Mouse (Mus musculus) intestine, embryonic 15.5 days (tissue): Measurements from ENCODE around the gene Brk1. TPM values are rescaled to one million over a fixed set of nuclear protein-coding genes. Genes with fewer than 3 reads are reported as not detected.

ENCODE experiments used
- ATAC-seq: fragments of 200-750 bp; cut with Nextera tagmentation; 2 replicates; pipeline ENCODE4 v1.8.0; 2017; ENCODE audit warnings: moderate TSS enrichment, moderate library complexity
- H3K27ac ChIP-seq: fragments of 300-500 bp; sonication (generic); 2 replicates; pipeline ENCODE4 v1.5.1; 2015; ENCODE audit warnings: mild to moderate bottlenecking, inconsistent platforms
- H3K27me3 ChIP-seq: fragments of 300-500 bp; sonication (generic); replicated peaks from 2 replicates; pipeline ENCODE4 v1.6.1; 2015; ENCODE audit warnings: inconsistent platforms
- H3K36me3 ChIP-seq: fragments of 300-500 bp; sonication (generic); 2 replicates; pipeline ENCODE4 v1.6.1; 2015; ENCODE audit warnings: inconsistent platforms
- H3K4me1 ChIP-seq: fragments of 300-500 bp; sonication (generic); replicated peaks from 2 replicates; pipeline ENCODE4 v1.6.1; 2015; ENCODE audit warnings: inconsistent platforms
- H3K4me2 ChIP-seq: fragments of 300-500 bp; sonication (generic); replicated peaks from 2 replicates; pipeline ENCODE4 v1.6.1; 2015; ENCODE audit warnings: mild to moderate bottlenecking, inconsistent platforms
- H3K4me3 ChIP-seq: fragments of 300-500 bp; sonication (generic); replicated peaks from 2 replicates; pipeline ENCODE4 v1.5.1; 2015; ENCODE audit warnings: inconsistent platforms
- H3K9ac ChIP-seq: fragments of 300-500 bp; sonication (generic); 2 replicates; pipeline ENCODE4 v1.6.1; 2015; ENCODE audit warnings: inconsistent platforms
- H3K9me3 ChIP-seq: fragments of 300-500 bp; sonication (generic); 2 replicates; pipeline ENCODE4 v1.6.1; 2016; ENCODE audit warnings: inconsistent platforms
- WGBS: fragments of 180-500 bp; shearing (Covaris S2); methylation state at CpG from one replicate; pipeline ENCODE4 v1.1.7; 2015; 5-methylcytosine and 5-hydroxymethylcytosine counted together
- polyA plus RNA-seq: library from polyadenylated mRNA; unstranded; fragments of >200 nt; fragmentation: Nextera tagmentation; extraction: Ambion mirVana; gene quantifications from 2 replicates; pipeline ENCODE4 v1.2.1, GENCODE M21; 2015

Gene Brk1
- polyA plus RNA-seq, 1 experiment from 2014 or later: 201 TPM

DNA sequence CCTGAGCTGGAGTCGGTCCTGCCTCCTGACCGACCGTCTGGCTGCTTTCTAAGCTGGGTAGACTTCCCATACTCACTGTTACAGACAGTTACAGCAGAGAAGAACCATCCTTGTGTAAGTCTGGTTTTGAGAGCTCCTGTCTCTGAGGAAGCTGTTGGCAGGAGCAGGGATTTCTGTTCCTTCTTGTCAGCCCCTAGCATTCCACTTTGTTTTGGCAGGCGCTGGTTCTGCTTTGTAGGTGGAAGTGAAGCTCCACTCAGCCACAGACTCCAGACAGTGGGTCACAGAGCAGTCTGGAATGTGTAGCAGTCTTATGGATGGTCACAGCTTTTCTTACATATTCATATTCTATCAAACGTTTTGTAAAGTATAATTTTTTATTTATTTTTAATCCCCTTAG lies 25.8 kb downstream of the Brk1 start:
- Histone ChIP-seq H3K4me1 (no peaks in the 10 kb centered on the region), H3K36me3 (peaks cover 16% of the 10 kb centered on the region), H3K27ac (no peak overlapping the region), H3K4me2 (no peak overlapping the region), H3K27me3 (no peaks in the 10 kb centered on the region), H3K9ac (no peak overlapping the region), H3K9me3 (no peaks in the 10 kb centered on the region), H3K4me3 (no peak overlapping the region)
- no peak for ATAC-seq
- 80% methylated on average over 5 of the region's 5 CpGs for WGBS

GRCm38 (mm10) chr6:113632863-113633262 lies 28.3 kb downstream of the Brk1 start:
- Histone ChIP-seq H3K9ac (no peak overlapping the region), H3K4me1 (no peaks in the 10 kb centered on the region), H3K9me3 (no peaks in the 10 kb centered on the region), H3K36me3 (peaks cover 15% of the 10 kb centered on the region), H3K27ac (no peak overlapping the region), H3K27me3 (no peaks in the 10 kb centered on the region), H3K4me2 (no peak overlapping the region), H3K4me3 (no peak overlapping the region)
- WGBS: 92% methylated on average over 4 of the region's 4 CpGs
- ATAC-seq: no peak

DNA sequence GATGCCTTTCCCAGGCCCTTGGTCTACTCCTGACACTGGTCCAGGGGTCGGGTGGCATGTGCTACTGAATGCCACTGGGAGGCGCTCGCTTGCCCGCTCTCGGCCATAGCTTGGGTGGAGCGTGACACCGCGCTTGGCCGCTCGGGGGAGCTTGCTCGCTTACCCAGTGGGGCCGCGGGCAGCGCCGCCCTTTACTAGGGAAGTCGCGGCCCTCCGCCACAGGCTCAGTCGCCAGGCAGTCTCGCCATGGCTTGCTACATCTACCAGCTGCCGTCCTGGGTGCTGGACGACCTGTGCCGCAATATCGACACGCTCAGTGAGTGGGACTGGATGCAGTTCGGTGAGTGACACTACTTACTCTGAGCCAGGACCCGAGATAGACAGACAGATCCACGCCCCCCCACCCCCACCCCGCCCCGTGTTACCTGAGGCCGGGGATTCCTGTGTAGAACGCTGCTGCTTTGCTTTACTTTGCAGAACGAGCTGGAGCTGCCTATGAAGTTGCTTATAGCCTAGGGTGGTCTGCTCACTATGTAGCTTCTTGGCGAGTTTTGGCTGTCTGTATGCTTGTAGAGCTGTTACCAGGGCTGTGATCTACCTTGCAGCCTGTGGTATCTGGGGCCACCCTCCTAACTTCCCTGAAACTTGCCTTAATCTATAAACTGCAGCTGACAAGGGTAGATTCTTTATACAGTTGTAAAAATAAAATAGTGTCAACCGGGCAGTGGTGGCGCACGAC lies 33.9 kb downstream of the Brk1 start, which contains the start of gene Irak2:
Gene Irak2 (plus strand): TSS at position 166 of the 739 bp plus-strand sequence.
- no peak within 1 kb of the TSS; the same call in 1 of the 2 replicates for H3K27ac ChIP-seq
- H3K27me3 ChIP-seq: no peaks in the 10 kb centered on the region
- peak within 1 kb of the TSS; percentile 52 for H3K4me3 ChIP-seq
- H3K36me3 ChIP-seq: no peaks in the 10 kb centered on the region
- H3K9me3 ChIP-seq: no peaks in the 10 kb centered on the region
- H3K4me2 ChIP-seq: peak within 1 kb of the TSS; percentile 69
- peak within 1 kb of the TSS; percentile 56 for H3K9ac ChIP-seq
- no peaks in the 10 kb centered on the region for H3K4me1 ChIP-seq
- 7% methylated on average over 37 of the region's 37 CpGs for WGBS
- peak; percentile 96 for ATAC-seq

GRCm38 (mm10) chr6:113639201-113639600 lies 34.6 kb downstream of the Brk1 start:
- no peaks in the 10 kb centered on the region for H3K4me1 ChIP-seq
- WGBS: 81% methylated on average over 4 of the region's 4 CpGs
- ATAC-seq: peak; percentile 37
- H3K36me3 ChIP-seq: no peaks in the 10 kb centered on the region
- no peak overlapping the region for H3K27ac ChIP-seq
- H3K27me3 ChIP-seq: no peaks in the 10 kb centered on the region
- no peak overlapping the region for H3K4me3 ChIP-seq
- H3K9me3 ChIP-seq: no peaks in the 10 kb centered on the region
- peak overlapping the region; percentile 69; the same call in 1 of the 2 replicates for H3K4me2 ChIP-seq
- no peak overlapping the region for H3K9ac ChIP-seq

DNA sequence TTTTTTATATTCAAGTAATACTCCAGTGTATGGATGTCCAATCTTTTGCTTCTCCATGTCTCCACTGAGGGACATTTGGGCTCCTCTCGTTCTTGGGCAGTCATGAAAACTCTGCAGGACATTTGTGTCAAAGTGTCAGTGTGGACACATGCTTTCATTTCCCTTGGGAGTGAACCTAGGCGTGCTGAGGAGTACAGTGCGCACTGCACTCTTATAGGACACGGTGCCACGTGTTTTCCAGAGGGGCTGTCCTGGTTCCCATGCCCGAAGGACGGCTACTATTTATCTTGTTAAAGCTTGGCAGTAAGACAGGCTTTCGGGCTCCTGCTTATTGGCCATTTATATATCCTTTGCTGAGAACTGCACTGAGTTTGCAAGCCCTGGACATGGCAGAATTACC lies 38.0 kb downstream of the Brk1 start:
- Histone ChIP-seq H3K27ac (no peak overlapping the region), H3K9ac (no peak overlapping the region), H3K4me2 (no peak overlapping the region), H3K9me3 (no peaks in the 10 kb centered on the region), H3K36me3 (no peaks in the 10 kb centered on the region), H3K4me3 (no peak overlapping the region), H3K4me1 (no peaks in the 10 kb centered on the region), H3K27me3 (no peaks in the 10 kb centered on the region)
- no peak for ATAC-seq
- WGBS: 77% methylated on average over 8 of the region's 8 CpGs

- H3K27ac ChIP-seq: no peak overlapping the region
- no peaks in the 10 kb centered on the region for H3K4me1 ChIP-seq
Observed at GRCm38 (mm10) chr6:113643021-113643420, 38.4 kb downstream of the Brk1 start.

GRCm38 (mm10) chr6:113643967-113644366 lies 39.4 kb downstream of the Brk1 start:
- Histone ChIP-seq H3K27me3 (no peaks in the 10 kb centered on the region), H3K4me3 (no peak overlapping the region), H3K9me3 (no peaks in the 10 kb centered on the region), H3K36me3 (no peaks in the 10 kb centered on the region), H3K27ac (no peak overlapping the region), H3K4me2 (no peak overlapping the region), H3K4me1 (no peaks in the 10 kb centered on the region), H3K9ac (no peak overlapping the region)
- WGBS: 94% methylated on average over 2 of the region's 2 CpGs
- ATAC-seq: no peak

More at GRCm38 (mm10) chr6:113643021-113643420, 38.4 kb downstream of the Brk1 start:
- H3K4me3 ChIP-seq: no peak overlapping the region
- no peak overlapping the region for H3K4me2 ChIP-seq
- no peaks in the 10 kb centered on the region for H3K36me3 ChIP-seq
- no peaks in the 10 kb centered on the region for H3K9me3 ChIP-seq
- no peaks in the 10 kb centered on the region for H3K27me3 ChIP-seq
- H3K9ac ChIP-seq: no peak overlapping the region
- WGBS: 76% methylated on average over 4 of the region's 4 CpGs
- no peak for ATAC-seq

- no peak for ATAC-seq
- WGBS: 69% methylated on average over 8 of the region's 8 CpGs
- 0 out of 2 replicates have a peak overlapping the region, but pooled peaks have one; percentile 9 for H3K27ac ChIP-seq
- H3K4me1 ChIP-seq: no peaks in the 10 kb centered on the region
- no peak overlapping the region for H3K9ac ChIP-seq
- H3K36me3 ChIP-seq: no peaks in the 10 kb centered on the region
- no peak overlapping the region for H3K4me2 ChIP-seq
- no peaks in the 10 kb centered on the region for H3K9me3 ChIP-seq
- no peak overlapping the region for H3K4me3 ChIP-seq
- H3K27me3 ChIP-seq: no peaks in the 10 kb centered on the region
Observed at GRCm38 (mm10) chr6:113644808-113645207, 40.2 kb downstream of the Brk1 start.

DNA sequence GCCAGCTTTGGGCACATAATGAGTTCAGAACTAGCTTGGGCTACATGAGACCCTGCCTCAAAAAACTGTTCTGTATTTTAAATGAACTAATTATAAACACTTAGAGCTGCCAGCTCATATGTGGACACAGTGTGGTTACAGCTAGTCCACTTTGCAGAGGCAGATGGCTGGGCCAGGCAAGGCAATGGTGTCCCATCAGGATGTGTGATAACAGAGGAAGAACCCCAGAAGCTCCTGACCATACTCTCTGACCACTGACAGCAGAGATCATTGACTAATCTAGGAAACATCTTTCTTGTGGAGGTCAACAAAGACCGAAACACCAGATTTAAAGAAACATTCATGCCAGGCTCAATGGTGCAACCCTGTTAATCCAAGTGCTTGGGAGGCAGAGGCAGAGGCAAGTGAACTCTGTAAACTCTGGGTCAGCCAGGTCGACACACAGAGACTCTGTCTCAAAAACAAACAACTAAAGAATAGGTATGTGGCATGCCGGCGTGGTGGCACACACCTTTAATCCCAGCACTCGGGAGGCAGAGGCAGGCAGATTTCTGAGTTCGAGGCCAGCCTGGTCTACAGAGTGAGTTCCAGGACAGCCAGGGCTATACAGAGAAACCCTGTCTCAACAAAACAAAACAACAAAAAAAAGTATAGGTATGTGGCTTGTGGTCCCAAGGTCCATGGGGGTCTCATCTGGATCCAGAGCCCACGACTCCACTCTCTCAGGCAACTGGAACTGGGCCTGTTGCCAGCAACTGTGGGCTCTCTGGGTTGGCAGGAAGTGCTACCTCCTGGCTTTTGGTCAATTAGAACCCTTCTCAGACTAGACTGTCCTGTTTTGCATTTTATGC lies 45.0 kb downstream of the Brk1 start:
- ATAC-seq: no peak
- no peak overlapping the region for H3K4me3 ChIP-seq
- H3K27me3 ChIP-seq: no peaks in the 10 kb centered on the region
- H3K27ac ChIP-seq: no peak overlapping the region
- no peaks in the 10 kb centered on the region for H3K9me3 ChIP-seq
- no peak overlapping the region for H3K4me2 ChIP-seq
- no peaks in the 10 kb centered on the region for H3K36me3 ChIP-seq
- 0 out of 2 replicates have a peak, but pooled peaks cover 2% of the 10 kb centered on the region for H3K4me1 ChIP-seq
- H3K9ac ChIP-seq: no peak overlapping the region
- WGBS: 82% methylated on average over 7 of the region's 7 CpGs

GRCm38 (mm10) chr6:113650197-113650640 lies 45.6 kb downstream of the Brk1 start:
- WGBS: 84% methylated on average over 4 of the region's 4 CpGs
- Histone ChIP-seq H3K9ac (no peak overlapping the region), H3K27me3 (no peaks in the 10 kb centered on the region), H3K4me2 (no peak overlapping the region), H3K4me1 (0 out of 2 replicates have a peak, but pooled peaks cover 2% of the 10 kb centered on the region), H3K4me3 (no peak overlapping the region), H3K9me3 (no peaks in the 10 kb centered on the region), H3K27ac (no peak overlapping the region), H3K36me3 (no peaks in the 10 kb centered on the region)
- ATAC-seq: no peak

DNA sequence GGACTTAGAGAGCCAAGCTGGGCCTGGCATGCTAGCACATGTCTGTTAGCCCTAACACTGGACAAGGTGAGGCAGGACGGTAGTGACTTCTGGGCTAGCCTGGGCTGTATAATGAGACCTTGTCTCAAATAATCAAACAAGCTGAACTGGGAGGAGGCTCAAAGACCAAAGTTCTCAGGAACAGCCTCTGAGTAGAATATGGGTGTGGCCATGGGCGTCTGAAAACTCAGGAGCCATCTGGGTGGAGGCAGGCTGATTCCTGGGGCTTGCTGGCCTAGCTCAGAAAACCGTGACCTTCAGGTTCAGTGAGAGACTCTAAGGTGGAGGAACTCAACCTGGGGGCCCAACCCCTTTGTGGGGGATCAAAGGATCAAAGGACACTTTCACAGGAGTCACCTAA lies 47.1 kb downstream of the Brk1 start:
- H3K4me2 ChIP-seq: no peak overlapping the region
- no peaks in the 10 kb centered on the region for H3K36me3 ChIP-seq
- H3K4me3 ChIP-seq: no peak overlapping the region
- no peaks in the 10 kb centered on the region for H3K9me3 ChIP-seq
- H3K9ac ChIP-seq: no peak overlapping the region
- no peaks in the 10 kb centered on the region for H3K27me3 ChIP-seq
- 0 out of 2 replicates have a peak, but pooled peaks cover 2% of the 10 kb centered on the region for H3K4me1 ChIP-seq
- peak; percentile 85 for ATAC-seq
- 50% methylated on average over 3 of the region's 3 CpGs for WGBS
- H3K27ac ChIP-seq: 0 out of 2 replicates have a peak overlapping the region, but pooled peaks have one; percentile 22

GRCm38 (mm10) chr6:113653551-113653950 lies 49.0 kb downstream of the Brk1 start:
- no peaks in the 10 kb centered on the region for H3K27me3 ChIP-seq
- no peak overlapping the region for H3K4me3 ChIP-seq
- H3K4me1 ChIP-seq: 0 out of 2 replicates have a peak, but pooled peaks cover 5% of the 10 kb centered on the region
- no peaks in the 10 kb centered on the region for H3K36me3 ChIP-seq
- H3K9me3 ChIP-seq: no peaks in the 10 kb centered on the region
- ATAC-seq: no peak
- H3K9ac ChIP-seq: no peak overlapping the region
- no peak overlapping the region for H3K27ac ChIP-seq
- no peak overlapping the region for H3K4me2 ChIP-seq
- 93% methylated on average over 7 of the region's 7 CpGs for WGBS
